Mouse (Mus musculus) embryonic fibroblast, embryonic 13.5 days (primary cell): ENCODE results near the gene Kcnab1.

Experiments
- CTCF ChIP-seq: IDR thresholded peaks from 2 replicates; pipeline ENCODE4 v1.5.1; 2011; ENCODE audit warnings: mild to moderate bottlenecking, control low read depth, low read length, moderate library complexity, borderline replicate concordance; ENCODE audit not compliant: insufficient read depth
- POLR2A ChIP-seq: IDR thresholded peaks from 2 replicates; pipeline ENCODE4 v1.6.1; 2011; ENCODE audit warnings: low read depth, mild to moderate bottlenecking, control low read depth, low read length, moderate library complexity

DNA sequence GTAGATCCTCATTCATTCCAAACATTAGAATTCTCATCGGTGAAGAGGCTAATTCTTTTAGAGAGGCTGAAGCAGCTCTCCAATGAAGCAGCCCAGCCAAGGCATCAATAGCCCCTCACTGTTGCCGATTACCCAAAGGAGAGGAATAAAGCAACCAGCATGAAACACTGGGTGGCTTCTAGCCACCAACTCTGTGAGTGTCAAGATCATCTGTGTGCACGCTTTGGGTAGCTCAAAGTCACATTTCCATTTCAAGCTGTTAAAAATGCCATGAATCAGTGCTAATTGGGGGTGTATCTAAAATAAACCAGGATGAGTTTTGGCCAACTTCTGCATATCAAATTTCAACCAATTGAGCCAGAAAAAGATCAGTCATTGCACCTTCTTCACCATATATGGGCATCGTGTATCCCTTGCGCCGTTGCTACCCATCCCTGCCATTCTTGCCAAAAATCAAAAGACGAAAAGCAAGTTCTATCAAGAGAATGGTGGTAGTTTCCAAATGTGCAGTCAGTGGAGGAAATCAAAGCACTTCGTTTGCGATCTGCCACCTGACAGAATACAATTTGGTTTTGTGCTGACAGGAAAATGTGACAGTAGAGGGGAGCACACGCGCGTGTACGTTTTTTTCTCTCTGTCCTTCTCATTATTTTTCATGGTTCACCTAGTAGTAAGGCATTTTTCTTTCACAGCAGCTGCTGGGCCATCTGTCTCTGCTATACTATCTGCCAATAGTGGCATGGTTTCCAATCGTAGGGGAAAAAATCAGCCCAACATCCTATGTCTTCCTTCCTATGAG lies 213.0 kb downstream of the Kcnab1 start:
- TF ChIP-seq CTCF, result no peak
- no peak for TF ChIP-seq POLR2A
